Mouse (Mus musculus) bone marrow macrophage, adult 2 months (primary cell): ENCODE results near the gene Npas3. TPM values are rescaled to one million over a fixed set of nuclear protein-coding genes. Genes with fewer than 3 reads are reported as not detected.

Source experiments
- H3K27ac ChIP-seq: 2 replicates; pipeline ENCODE4 v1.5.1; 2012; ENCODE audit warnings: low read depth, low read length; ENCODE audit not compliant: insufficient read depth
- H3K4me1 ChIP-seq: 2 replicates; pipeline ENCODE4 v1.6.1; 2012; ENCODE audit warnings: low read length; ENCODE audit not compliant: control insufficient read depth, insufficient read depth
- H3K4me3 ChIP-seq: 2 replicates; pipeline ENCODE4 v1.5.1; 2012; ENCODE audit warnings: mild to moderate bottlenecking, low read length, moderate library complexity; ENCODE audit not compliant: insufficient read depth
- CTCF ChIP-seq: IDR thresholded peaks from 2 replicates; pipeline ENCODE4 v1.5.1; 2012; ENCODE audit warnings: low read depth, mild to moderate bottlenecking, low read length, moderate library complexity
- POLR2A ChIP-seq: IDR thresholded peaks from 2 replicates; pipeline ENCODE4 v1.6.1; 2012; ENCODE audit warnings: mild to moderate bottlenecking, low read depth, low read length, borderline replicate concordance
- polyA plus RNA-seq: library from polyadenylated mRNA; stranded (reverse); fragments of >200 nt; gene quantifications from 2 replicates; pipeline ENCODE4 v1.2.4, GENCODE M21; 2012; ENCODE audit not compliant: missing spikeins, insufficient read depth, insufficient read length

Gene Npas3
- 0.13 TPM in 1 of 2 replicates, not detected in the other for polyA plus RNA-seq

DNA sequence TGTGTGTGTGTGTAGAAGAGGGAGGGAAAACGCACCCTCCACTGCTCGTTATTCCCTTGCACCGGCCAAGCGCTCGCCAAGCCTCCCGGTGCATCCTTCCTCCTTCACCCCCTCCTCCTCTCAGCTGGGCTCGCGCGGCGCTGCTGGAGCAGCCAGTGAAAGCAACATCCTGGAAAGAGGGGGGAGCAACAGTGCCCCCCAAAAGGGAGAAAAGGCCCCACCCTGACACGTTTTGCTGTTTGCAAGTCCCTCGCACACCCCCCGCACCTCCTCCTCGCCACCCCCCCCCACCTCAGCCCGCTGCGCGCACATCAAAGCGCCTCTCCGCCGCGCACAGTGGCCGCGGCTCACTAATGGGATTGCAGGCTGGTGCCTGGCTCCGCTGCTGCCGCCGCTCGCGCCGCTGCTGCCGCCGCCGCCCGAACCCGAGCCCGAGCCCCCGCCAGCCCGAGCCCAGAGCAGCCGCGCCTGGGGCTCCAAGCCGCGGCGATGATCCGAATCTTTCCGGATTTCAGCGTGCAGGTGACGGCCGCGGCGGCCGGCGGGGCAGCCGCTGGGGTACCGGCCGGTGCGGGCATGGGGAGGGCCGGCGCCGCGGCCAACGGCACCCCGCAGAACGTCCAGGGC is at the start of gene Npas3:
Npas3 (plus strand) TSS at position 577 of the 627 bp plus-strand sequence.
- H3K4me3 ChIP-seq: no peak within 1 kb of the TSS
- H3K4me1 ChIP-seq: no peaks in the 10 kb centered on the region
- no peak within 1 kb of the TSS for H3K27ac ChIP-seq
- TF ChIP-seq POLR2A (no peak), CTCF (no peak)

- TF ChIP-seq CTCF (no peak), POLR2A (no peak)
- no peaks in the 10 kb centered on the region for H3K4me1 ChIP-seq
- no peak overlapping the region for H3K27ac ChIP-seq
- no peak overlapping the region for H3K4me3 ChIP-seq
Observed at GRCm38 (mm10) chr12:53217141-53217540, 31.3 kb upstream of the Npas3 start.

DNA sequence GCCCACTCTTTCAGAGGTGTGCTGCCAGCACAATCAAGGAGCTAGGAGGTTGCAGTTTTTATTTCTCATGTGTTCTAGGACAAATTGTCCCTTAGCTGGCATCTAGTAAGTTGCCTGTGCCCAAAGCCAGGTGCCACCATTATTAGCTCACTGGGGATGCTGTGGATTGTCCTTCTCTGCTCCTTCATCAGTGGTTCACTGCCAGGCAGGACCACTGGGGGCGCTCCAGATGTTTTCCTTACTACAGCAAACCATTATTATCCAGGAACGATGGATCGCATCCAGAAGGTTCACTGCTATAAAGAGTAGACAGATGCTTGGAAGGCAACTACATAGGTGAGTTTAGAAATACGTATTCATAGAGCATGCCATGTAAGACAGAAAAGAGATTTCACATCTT is 25.7 kb upstream of the Npas3 start:
- H3K4me3 ChIP-seq: no peak overlapping the region
- no peaks in the 10 kb centered on the region for H3K4me1 ChIP-seq
- TF ChIP-seq CTCF (no peak), POLR2A (no peak)
- no peak overlapping the region for H3K27ac ChIP-seq

GRCm38 (mm10) chr12:53227356-53227755 is 21.1 kb upstream of the Npas3 start:
- Histone ChIP-seq H3K4me3 (no peak overlapping the region), H3K27ac (no peak overlapping the region), H3K4me1 (no peaks in the 10 kb centered on the region)
- no peak for TF ChIP-seq POLR2A
- TF ChIP-seq CTCF: no peak

- TF ChIP-seq POLR2A (no peak), CTCF (no peak)
- Histone ChIP-seq H3K4me3 (no peak overlapping the region), H3K27ac (no peak overlapping the region), H3K4me1 (no peaks in the 10 kb centered on the region)
Observed at GRCm38 (mm10) chr12:53229419-53229818, 19.1 kb upstream of the Npas3 start.

GRCm38 (mm10) chr12:53246181-53246580 is 2.3 kb upstream of the Npas3 start:
- H3K4me3 ChIP-seq: no peak overlapping the region
- no peak for TF ChIP-seq POLR2A
- no peak for TF ChIP-seq CTCF
- H3K4me1 ChIP-seq: no peaks in the 10 kb centered on the region
- no peak overlapping the region for H3K27ac ChIP-seq

DNA sequence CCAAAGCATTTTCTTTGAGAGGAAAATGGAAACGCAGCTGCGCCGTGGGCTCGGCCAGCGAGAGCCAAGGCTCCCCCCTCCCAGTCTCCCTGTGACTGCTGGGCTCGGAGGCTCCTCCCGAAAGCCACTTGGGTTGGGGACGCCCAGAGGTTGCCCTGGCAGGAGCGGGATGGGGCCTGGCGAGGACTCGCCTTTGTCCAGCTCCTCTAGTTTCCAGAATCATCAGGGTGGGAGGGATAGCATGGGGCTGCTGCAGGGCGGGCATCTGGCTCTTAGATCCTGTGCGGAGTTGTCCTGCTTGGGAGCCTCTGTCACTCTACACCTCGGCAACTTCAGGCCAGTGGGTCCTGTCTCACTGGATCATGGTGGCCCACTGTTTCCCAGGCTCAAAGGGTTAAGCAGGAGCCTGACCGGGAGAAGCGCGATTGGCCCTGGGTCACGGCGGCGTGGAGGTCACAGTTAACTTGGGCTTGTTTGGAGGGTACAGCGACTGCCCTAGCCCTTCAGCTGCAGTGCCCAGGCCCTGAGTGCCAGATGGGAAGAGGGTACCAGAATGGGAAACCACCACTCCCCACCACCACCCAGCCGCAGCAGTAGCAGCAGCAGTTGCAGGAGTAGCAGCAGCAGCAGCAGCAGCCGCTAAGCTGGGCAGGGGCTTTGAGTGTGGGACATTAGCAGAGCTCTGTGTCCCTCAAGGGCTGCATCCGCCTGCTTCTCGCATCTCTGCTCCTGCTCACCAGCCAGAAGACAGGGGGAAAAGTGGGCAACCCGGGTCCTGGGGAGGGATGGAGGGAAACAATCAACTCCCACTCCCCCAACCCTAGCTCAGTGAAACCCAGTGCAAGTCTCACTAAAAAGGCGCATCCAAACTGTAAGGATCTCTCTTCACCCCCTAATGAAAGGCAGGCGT is 1.6 kb upstream of the Npas3 start:
- TF ChIP-seq POLR2A (no peak), CTCF (no peak)
- Histone ChIP-seq H3K27ac (no peak overlapping the region), H3K4me1 (no peaks in the 10 kb centered on the region), H3K4me3 (no peak overlapping the region)

GRCm38 (mm10) chr12:53247491-53248035 is 914 bp upstream of the Npas3 start:
- H3K4me3 ChIP-seq: no peak overlapping the region
- H3K27ac ChIP-seq: no peak overlapping the region
- no peak for TF ChIP-seq POLR2A
- TF ChIP-seq CTCF: no peak
- no peaks in the 10 kb centered on the region for H3K4me1 ChIP-seq

GRCm38 (mm10) chr12:53248796-53249195 is 319 bp downstream of the Npas3 start:
- Histone ChIP-seq H3K27ac (no peak overlapping the region), H3K4me3 (no peak overlapping the region)

GRCm38 (mm10) chr12:53251701-53252181 is 3.3 kb downstream of the Npas3 start:
- H3K4me1 ChIP-seq: no peaks in the 10 kb centered on the region
- no peak overlapping the region for H3K4me3 ChIP-seq
- TF ChIP-seq CTCF: no peak
- no peak for TF ChIP-seq POLR2A
- no peak overlapping the region for H3K27ac ChIP-seq

More at GRCm38 (mm10) chr12:53248796-53249195, 319 bp downstream of the Npas3 start:
- H3K4me1 ChIP-seq: no peaks in the 10 kb centered on the region
- TF ChIP-seq CTCF (no peak), POLR2A (no peak)
